In genomic region chr5:135186621-135187348, GRCm38 (mm10) we compare ENCODE assay signal across 8 mouse cellular contexts. TPM values are rescaled to one million over a fixed set of nuclear protein-coding genes. Genes with fewer than 3 reads are reported as not detected.
A peak's percentile ranks its signal among the peaks of the same experiment; 100 is the strongest.
DNase-seq lines count a peak whose midpoint lies in the region; ATAC-seq lines count a peak whose summit lies in the region.

TSS of gene Baz1b (plus strand) at chr5:135187264.

- peak within 1 kb of the TSS; percentile 86 for H3K4me3 ChIP-seq in hindbrain, embryonic 11.5 days (ENCODE audit: low read depth, low read length)

- peak within 1 kb of the TSS; percentile 95 for H3K27ac ChIP-seq in hindbrain, embryonic 11.5 days (ENCODE audit: low read depth, low read length)

- peak within 1 kb of the TSS; percentile 45 for H3K4me2 ChIP-seq in hindbrain, embryonic 11.5 days (replicated peaks; ENCODE audit: low read depth, low read length)

- H3K36me3 ChIP-seq in hindbrain, embryonic 11.5 days (ENCODE audit: control insufficient read depth, insufficient read depth, low read length) = no peaks in the 10 kb centered on the region

- H3K9ac ChIP-seq in hindbrain, embryonic 11.5 days (ENCODE audit: low read depth, low read length) = peak within 1 kb of the TSS; percentile 90

- no peaks in the 10 kb centered on the region for H3K27me3 ChIP-seq in hindbrain, embryonic 11.5 days (ENCODE audit: control insufficient read depth, insufficient read depth, low read length)

- under 1% methylated on average over 55 of the region's 57 CpGs for WGBS in hindbrain, embryonic 11.5 days

- DNase-seq in Muller cell, postnatal 12 days (ENCODE audit: inconsistent ontology term) = peak; percentile 99
- peak; percentile 100 for DNase-seq in cerebellum, adult 9-11 months
- peak; percentile 97 to 98 for DNase-seq in frontal cortex, adult 2 months (ENCODE audit: extremely low spot score in 1 of 2, low spot score in 1 of 2)
- DNase-seq in hindbrain, embryonic 11.5 days (ENCODE audit: low spot score) = peak; percentile 98
- peak; percentile 96 to 97 for DNase-seq in layer of hippocampus, postnatal 10 days (ENCODE audit: low spot score in 2 of 2)
- peak; percentile 99 for DNase-seq in lung, postnatal 10 days
- DNase-seq in ovary, postnatal 36 days (ENCODE audit: low spot score) = peak; percentile 98
- peak; percentile 97 for DNase-seq in thymus, postnatal 25 days

- peaks cover 8% of the 10 kb centered on the region; the same call in 1 of the 2 replicates for H3K4me1 ChIP-seq in hindbrain, embryonic 11.5 days (replicated peaks; ENCODE audit: control insufficient read depth, insufficient read depth, low read length)

- no peaks in the 10 kb centered on the region for H3K9me3 ChIP-seq in hindbrain, embryonic 11.5 days (ENCODE audit: control insufficient read depth, low read length)

- peak; percentile 98 for ATAC-seq in hindbrain, embryonic 11.5 days (ENCODE audit: low FRiP score)

RNA-seq across cellular contexts. Expression of gene Baz1b, which starts in this region (rescaled TPM):
- polyA plus RNA-seq in frontal cortex, adult 2 months (2012; rRNA removed) = 62.8 and 64.8 TPM in 2 replicates
- 54.5 and 77.6 TPM in 2 replicates for polyA plus RNA-seq in hindbrain, embryonic 11.5 days (2014; fragmentation: Nextera tagmentation; extraction: Ambion mirVana)
- total RNA-seq in layer of hippocampus, postnatal 10 days (2021) = 10 to 100 TPM; 47.8 to 51.1 TPM

Comparison
In these comparisons a context has a peak if more than half of its experiments do, and no peak if none do; other contexts are left out.
1. Peak in every context shown above with its lines: DNase-seq, ATAC-seq, H3K4me3 ChIP-seq and H3K27ac ChIP-seq.